Mouse (Mus musculus): ENCODE data around the gene Cytl1. TPM values are rescaled to one million over a fixed set of nuclear protein-coding genes. Genes with fewer than 3 reads are reported as not detected.
A peak's percentile ranks its signal among the peaks of the same experiment; 100 is the strongest.

Gene Cytl1
- 10 to 100 TPM in 1 of 2 experiments, 1 to 10 TPM in 1; 2.9 to 17.6 TPM for total RNA-seq (2021)
- long read RNA-seq, experiment 1, partial matches to known transcripts, result 0 of 4 reads
- long read RNA-seq, experiment 1, other reads (novel, unspliced or antisense), result 0 of 4 reads
- long read RNA-seq, experiment 2, partial matches to known transcripts, result 0 of 1 reads
- long read RNA-seq, experiment 2, other reads (novel, unspliced or antisense), result 0 of 1 reads

DNA sequence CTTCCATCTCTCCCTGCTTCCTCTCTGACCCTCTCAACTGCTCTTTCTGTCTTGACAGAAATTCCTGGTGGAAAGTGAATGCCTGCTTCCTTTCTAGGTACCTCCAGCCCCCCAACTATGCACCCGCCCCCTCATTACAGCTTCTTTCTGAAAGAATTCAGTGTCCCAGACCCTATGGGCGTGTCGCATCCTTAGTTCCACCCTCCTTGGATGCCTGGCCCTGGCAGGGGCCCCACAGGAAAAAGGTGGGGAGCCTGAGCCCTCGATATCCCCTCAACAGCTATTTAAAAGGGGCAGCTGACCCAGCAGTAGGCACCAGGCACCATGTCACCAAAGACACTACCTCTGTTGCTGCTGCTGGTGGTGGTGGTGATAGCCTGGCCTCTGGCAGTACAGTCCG, at the start of gene Cytl1:
Cytl1 (plus strand) TSS at position 296 of the 400 bp plus-strand sequence.
- DNase-seq, result no peak

- DNase-seq, result no peak
These were observed 42.6 kb upstream of the Cytl1 start for GRCm38 (mm10) chr5:37692759-37693158.

GRCm38 (mm10) chr5:37695773-37696172, 39.5 kb upstream of the Cytl1 start:
- no peak for DNase-seq

DNA sequence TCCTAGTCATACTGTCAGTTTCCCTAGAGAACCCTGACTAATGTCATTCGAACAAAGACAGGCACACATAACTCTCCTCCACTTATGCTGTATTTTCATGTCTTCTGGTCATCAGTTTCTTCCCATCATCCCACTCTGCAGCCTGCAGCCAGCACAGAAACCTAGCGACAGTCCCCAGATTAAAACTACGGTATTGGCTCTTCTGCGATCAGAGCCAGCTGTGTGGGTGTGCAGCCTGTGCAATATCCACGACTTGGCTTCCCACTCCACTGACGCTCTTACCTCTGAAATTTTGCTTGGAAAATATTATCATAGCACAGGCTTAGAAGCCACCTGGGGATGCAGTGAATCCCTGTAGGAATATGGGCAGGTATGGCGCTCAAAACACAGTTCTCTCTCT, 38.0 kb upstream of the Cytl1 start:
- DNase-seq, result no peak

DNA sequence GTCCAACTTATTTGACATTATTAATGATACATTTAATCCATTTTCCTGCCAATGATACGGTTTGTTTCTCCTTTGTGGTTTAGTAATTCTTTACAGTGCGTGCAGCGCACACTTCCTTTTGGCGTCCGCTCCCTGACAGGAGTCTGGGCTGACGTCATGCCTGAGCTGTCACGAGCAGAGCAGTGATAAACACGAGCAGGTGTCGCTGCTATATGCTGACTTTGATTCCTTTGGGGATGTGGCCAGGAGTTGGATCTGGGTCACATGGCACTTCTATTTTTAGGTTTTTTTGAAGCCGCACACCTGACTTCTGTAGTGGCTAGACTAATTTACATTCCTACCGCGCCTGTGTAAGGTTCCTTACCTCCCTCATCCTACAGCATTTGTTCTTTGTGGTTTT, 35.6 kb upstream of the Cytl1 start:
- no peak for DNase-seq

DNA sequence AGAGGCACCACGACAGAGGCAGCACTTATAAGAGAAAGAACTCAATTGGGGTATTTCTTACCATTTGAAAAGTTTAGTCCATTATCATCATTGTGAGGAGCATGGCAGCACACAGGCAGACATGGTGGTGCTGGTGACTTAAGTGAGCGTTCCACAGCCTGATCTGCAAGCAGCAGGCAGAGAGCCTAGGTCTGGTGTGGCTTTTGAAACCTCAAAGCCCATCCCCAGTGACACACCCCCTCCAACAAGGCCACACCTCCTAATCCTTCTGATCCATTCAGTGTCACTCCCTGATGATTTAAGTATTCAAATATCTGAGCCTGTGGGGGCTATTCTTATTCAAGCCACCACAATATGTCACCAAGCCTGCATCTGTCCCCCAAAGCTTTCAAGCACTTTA, 30.4 kb upstream of the Cytl1 start:
- DNase-seq, result no peak

- no peak for DNase-seq
These were observed 27.2 kb upstream of the Cytl1 start for GRCm38 (mm10) chr5:37708124-37708523.

- no peak for DNase-seq
These were observed 25.9 kb upstream of the Cytl1 start for GRCm38 (mm10) chr5:37709257-37709904.

- no peak for DNase-seq
These were observed 18.6 kb upstream of the Cytl1 start, which contains the start of gene Stk32b for GRCm38 (mm10) chr5:37716505-37717372. Gene Stk32b, minus strand, starts transcription at chr5:37717171.

DNA sequence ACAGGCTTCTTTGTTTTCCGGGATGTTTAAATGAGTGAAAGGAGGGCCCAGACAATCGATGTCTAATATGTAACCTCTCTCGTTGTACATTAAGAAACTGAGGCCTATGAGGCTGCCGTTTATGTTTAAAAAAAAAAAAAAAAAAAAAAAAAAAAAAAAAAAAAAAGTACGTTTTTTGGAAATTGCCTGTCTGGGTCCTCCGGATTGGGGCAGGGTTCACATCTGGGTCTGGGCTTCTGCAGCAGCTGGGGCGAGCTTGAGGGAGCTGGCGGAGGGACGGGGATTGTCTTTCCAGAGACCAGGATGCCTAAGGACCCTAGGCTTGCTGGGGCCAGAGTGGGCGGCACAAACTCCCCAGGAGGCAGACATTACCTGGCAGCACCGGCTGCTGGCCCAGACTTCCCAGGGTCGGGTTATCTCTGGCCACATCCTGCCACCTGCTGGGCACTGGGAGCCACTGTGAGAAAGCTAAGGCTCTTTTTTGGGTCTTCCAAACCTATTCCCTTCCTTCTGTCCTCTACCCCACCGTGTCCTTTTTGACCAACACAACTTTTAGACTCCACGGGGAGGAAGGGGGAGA, 17.8 kb upstream of the Cytl1 start:
- DNase-seq, result no peak

GRCm38 (mm10) chr5:37720670-37721069, 14.6 kb upstream of the Cytl1 start:
- DNase-seq, result no peak

DNA sequence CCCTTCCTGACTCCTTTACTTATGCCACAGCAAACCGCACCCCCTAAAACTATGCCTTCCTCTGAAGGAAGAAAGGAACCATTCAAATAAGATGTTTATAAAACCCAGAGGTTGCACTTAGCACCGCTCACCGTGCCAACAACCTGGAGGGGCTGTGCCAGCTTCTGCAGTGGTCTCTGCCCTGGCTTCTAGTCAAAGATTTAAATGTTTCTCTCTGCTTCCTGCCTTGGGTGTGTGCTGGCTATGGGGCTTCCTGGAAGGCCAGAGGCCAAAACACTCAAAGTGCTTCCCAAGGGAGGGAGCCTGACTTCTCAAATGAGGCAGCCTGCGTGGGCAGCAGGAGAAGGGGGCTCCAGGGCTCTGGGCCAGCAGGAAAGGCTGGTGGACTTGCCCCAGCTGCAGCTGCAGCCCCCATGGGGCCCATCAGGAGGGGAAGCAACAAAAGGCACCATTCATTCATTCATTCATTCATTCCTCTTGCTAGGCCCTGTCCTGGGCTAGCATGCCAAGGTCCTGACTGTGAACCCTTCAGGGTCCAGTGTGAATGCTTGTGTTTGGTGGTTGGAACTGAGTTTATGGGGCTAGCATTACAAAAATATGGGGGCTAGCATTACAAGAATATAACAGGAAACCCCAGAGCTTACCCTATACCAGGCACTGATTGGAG, 10.0 kb upstream of the Cytl1 start:
- DNase-seq, result no peak

DNA sequence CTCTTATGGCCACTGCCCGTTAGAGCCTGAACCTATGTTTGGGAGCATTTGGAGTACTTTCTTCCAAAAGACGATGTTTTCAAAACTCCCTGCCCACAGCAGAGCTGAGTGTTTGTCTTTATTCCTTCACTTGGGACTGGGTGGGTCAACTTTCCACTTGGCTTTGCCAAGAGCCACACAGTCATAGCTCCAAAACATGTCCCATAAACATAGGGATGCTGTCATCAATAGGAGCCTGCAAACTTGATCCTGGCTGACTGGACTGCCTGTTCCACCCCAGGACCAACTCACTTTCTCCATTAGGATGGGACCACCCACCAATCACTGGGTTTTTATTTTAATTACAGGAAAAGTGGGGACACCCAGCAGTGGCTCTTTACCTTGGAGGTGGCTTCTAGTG, 4.5 kb upstream of the Cytl1 start:
- DNase-seq, result no peak

DNA sequence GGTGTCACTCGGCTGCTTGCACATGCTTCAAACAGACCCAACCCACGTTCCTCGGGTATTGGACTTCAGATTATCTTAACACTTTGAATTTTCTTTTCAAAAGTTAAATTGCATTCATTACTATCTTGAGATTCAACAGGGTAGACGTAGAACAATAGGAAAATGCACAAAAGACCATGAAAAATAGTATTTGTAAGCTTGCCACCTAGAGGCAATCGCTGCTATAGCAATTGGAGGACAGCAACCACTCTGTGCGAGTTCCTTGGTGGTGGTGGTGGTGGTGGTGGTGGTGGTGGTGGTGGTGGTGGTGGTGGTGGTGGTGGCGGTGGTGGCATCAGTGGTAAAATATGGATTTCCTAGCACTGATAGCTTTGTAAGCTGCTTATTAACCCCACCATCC, 894 bp downstream of the Cytl1 start:
- DNase-seq, result no peak

- DNase-seq, result peak; percentile 19
These were observed 8.8 kb downstream of the Cytl1 start for GRCm38 (mm10) chr5:37743889-37744707.

GRCm38 (mm10) chr5:37752027-37752967, 17.0 kb downstream of the Cytl1 start:
- peak; percentile 32 for DNase-seq

DNA sequence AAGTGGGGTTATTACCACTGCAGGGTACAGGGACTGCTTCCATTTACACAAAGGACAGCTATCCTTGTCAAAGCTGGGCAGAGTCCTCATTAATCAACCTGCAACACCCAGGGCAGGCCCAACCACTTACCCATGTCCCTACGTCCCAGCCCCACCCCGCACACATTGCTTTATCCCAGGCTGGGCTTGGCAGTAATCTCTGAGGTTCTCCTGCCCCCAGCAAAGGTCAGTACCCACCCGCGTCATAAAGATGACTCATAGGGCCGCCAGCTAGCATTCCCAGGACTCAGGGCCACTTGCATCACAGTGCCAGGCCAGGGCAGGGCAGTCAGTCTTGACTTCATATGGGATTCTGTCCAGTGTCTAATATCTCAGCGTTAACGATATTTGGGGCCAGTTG, 18.0 kb downstream of the Cytl1 start:
- DNase-seq, result no peak

- peak; percentile 46 for DNase-seq
These were observed 26.7 kb downstream of the Cytl1 start for GRCm38 (mm10) chr5:37762046-37762445.

DNA sequence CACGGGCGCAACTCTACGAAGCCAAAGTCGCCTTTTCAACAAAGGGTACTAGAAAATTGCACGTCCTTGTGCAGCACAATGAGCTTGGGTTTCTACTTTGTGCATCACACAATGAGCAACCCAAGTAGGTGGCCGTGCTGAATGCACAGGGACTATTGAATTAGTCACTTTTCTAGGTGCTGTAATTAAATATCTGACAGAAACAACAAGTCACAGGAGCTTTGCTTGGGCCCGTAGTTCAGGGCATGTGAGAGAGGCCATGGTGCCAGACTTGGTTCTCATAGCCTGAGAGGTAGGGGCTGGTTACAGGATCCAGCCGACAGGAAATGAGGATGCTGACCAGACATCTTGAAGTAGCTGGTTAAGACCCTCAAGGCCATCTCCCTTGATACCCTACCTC, 30.5 kb downstream of the Cytl1 start:
- no peak for DNase-seq

DNA sequence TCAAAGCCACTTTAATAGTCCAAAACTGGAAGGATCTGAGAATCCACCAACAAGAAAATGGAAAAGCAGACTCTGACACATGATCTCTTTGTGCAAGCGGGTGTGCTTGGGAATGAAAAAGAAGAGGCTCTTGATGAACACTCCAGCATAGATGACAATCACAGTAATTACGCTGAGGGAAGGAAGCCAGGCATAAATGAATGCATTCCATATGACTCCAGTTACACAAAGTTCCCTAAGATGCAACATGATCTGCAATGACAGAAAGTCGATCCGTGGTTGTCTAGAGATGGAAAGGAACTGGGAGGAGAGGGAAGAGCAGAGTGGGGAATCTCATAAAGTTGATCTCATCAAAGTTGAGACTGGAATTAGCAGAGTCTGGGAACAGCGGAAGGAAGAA, 31.9 kb downstream of the Cytl1 start:
- DNase-seq, result no peak

All from gastrocnemius, postnatal 25 days (tissue).